Mouse (Mus musculus) liver, embryonic 12.5 days (tissue): ENCODE measurements around the gene Gif. TPM values are rescaled to one million over a fixed set of nuclear protein-coding genes. Genes with fewer than 3 reads are reported as not detected.

Experiments
- ATAC-seq: fragments of 200-750 bp; cut with Nextera tagmentation; 2 replicates; pipeline ENCODE4 v1.8.0; 2017; ENCODE audit warnings: moderate number of reproducible peaks, mild to moderate bottlenecking, moderate library complexity
- H3K27ac ChIP-seq: fragments of 300-500 bp; sonication (generic); 2 replicates; pipeline ENCODE4 v1.5.1; 2016; ENCODE audit warnings: mild to moderate bottlenecking
- H3K27me3 ChIP-seq: fragments of 300-500 bp; sonication (generic); replicated peaks from 2 replicates; pipeline ENCODE4 v1.6.1; 2016; ENCODE audit warnings: mild to moderate bottlenecking, moderate library complexity
- H3K36me3 ChIP-seq: fragments of 300-500 bp; sonication (generic); 2 replicates; pipeline ENCODE4 v1.6.1; 2016; ENCODE audit warnings: mild to moderate bottlenecking, moderate library complexity
- H3K4me1 ChIP-seq: fragments of 300-500 bp; sonication (generic); 2 replicates; pipeline ENCODE4 v1.6.1; 2016
- H3K4me2 ChIP-seq: fragments of 300-500 bp; sonication (generic); 2 replicates; pipeline ENCODE4 v1.6.1; 2016; ENCODE audit warnings: mild to moderate bottlenecking, moderate library complexity
- H3K4me3 ChIP-seq: fragments of 300-500 bp; sonication (generic); 2 replicates; pipeline ENCODE4 v1.5.1; 2016; ENCODE audit warnings: mild to moderate bottlenecking, moderate library complexity
- H3K9ac ChIP-seq: fragments of 300-500 bp; sonication (generic); 2 replicates; pipeline ENCODE4 v1.6.1; 2016; ENCODE audit warnings: mild to moderate bottlenecking, moderate library complexity
- H3K9me3 ChIP-seq: fragments of 300-500 bp; sonication (generic); replicated peaks from 2 replicates; pipeline ENCODE4 v1.6.1; 2016; ENCODE audit warnings: mild to moderate bottlenecking, moderate library complexity
- WGBS: fragments of 180-500 bp; shearing (Covaris S2); methylation state at CpG from one replicate; pipeline ENCODE4 v1.1.7; 2016; ENCODE audit not compliant: insufficient replicate concordance; 5-methylcytosine and 5-hydroxymethylcytosine counted together
- polyA plus RNA-seq: library from polyadenylated mRNA; unstranded; fragments of >200 nt; fragmentation: Nextera tagmentation; extraction: Ambion mirVana; gene quantifications from 2 replicates; pipeline ENCODE4 v1.2.1, GENCODE M21; 2016

Gene Gif
- polyA plus RNA-seq, 1 experiment from 2014 or later = not detected

GRCm38 (mm10) chr19:11768163-11768562 lies 20.8 kb downstream of the Gif start:
- Histone ChIP-seq H3K36me3 (peaks cover 11% of the 10 kb centered on the region), H3K27ac (no peak overlapping the region), H3K27me3 (no peaks in the 10 kb centered on the region), H3K9me3 (no peaks in the 10 kb centered on the region), H3K4me1 (peaks cover 16% of the 10 kb centered on the region), H3K4me2 (no peak overlapping the region), H3K4me3 (no peak overlapping the region), H3K9ac (no peak overlapping the region)
- no peak for ATAC-seq
- 3% methylated on average over 3 of the region's 3 CpGs for WGBS

GRCm38 (mm10) chr19:11769257-11769920 lies 22.0 kb downstream of the Gif start:
- no peak for ATAC-seq

GRCm38 (mm10) chr19:11770205-11770892 lies 23.0 kb downstream of the Gif start, which contains the start of gene Mrpl16:
Gene Mrpl16, plus strand, starts transcription at chr19:11770391.
- peak within 1 kb of the TSS; percentile 69 for H3K4me3 ChIP-seq
- ATAC-seq = peak; percentile 90
- peaks cover 33% of the 10 kb centered on the region for H3K36me3 ChIP-seq
- 3% methylated on average over 30 of the region's 30 CpGs for WGBS
- H3K27ac ChIP-seq = peak within 1 kb of the TSS; percentile 52
- no peaks in the 10 kb centered on the region for H3K27me3 ChIP-seq
- peak within 1 kb of the TSS; percentile 70 for H3K4me2 ChIP-seq
- H3K9me3 ChIP-seq = no peaks in the 10 kb centered on the region
- peaks cover 16% of the 10 kb centered on the region for H3K4me1 ChIP-seq
- peak within 1 kb of the TSS; percentile 72 for H3K9ac ChIP-seq

More at GRCm38 (mm10) chr19:11769257-11769920, 22.0 kb downstream of the Gif start:
- 76% methylated on average over 5 of the region's 5 CpGs for WGBS
- Histone ChIP-seq H3K27ac (no peak overlapping the region), H3K9me3 (no peaks in the 10 kb centered on the region), H3K36me3 (peaks cover 24% of the 10 kb centered on the region), H3K9ac (peak overlapping the region; percentile 72; the same call in 1 of the 2 replicates), H3K4me2 (peak overlapping the region; percentile 70), H3K4me1 (peaks cover 16% of the 10 kb centered on the region), H3K4me3 (peak overlapping the region; percentile 69; the same call in 1 of the 2 replicates), H3K27me3 (no peaks in the 10 kb centered on the region)

- H3K36me3 ChIP-seq = peaks cover 48% of the 10 kb centered on the region
- H3K4me1 ChIP-seq = no peaks in the 10 kb centered on the region
- H3K9me3 ChIP-seq = no peaks in the 10 kb centered on the region
- H3K9ac ChIP-seq = no peak overlapping the region
- no peak overlapping the region for H3K4me3 ChIP-seq
- WGBS = 51% methylated on average over 7 of the region's 7 CpGs
- no peak for ATAC-seq
- no peaks in the 10 kb centered on the region for H3K27me3 ChIP-seq
- H3K27ac ChIP-seq = no peak overlapping the region
- H3K4me2 ChIP-seq = no peak overlapping the region
Measured at GRCm38 (mm10) chr19:11777191-11777865, 30.0 kb downstream of the Gif start.

- Histone ChIP-seq H3K27me3 (no peaks in the 10 kb centered on the region), H3K9me3 (no peaks in the 10 kb centered on the region), H3K4me1 (no peaks in the 10 kb centered on the region), H3K27ac (no peak overlapping the region), H3K36me3 (no peaks in the 10 kb centered on the region), H3K4me2 (no peak overlapping the region), H3K4me3 (no peak overlapping the region), H3K9ac (no peak overlapping the region)
- no peak for ATAC-seq
- 80% methylated on average over 14 of the region's 14 CpGs for WGBS
Measured at GRCm38 (mm10) chr19:11785409-11786154, 38.2 kb downstream of the Gif start.

GRCm38 (mm10) chr19:11787826-11788225 lies 40.5 kb downstream of the Gif start:
- no peak overlapping the region for H3K4me3 ChIP-seq
- WGBS = 74% methylated on average over 6 of the region's 6 CpGs
- H3K4me1 ChIP-seq = no peaks in the 10 kb centered on the region
- H3K36me3 ChIP-seq = no peaks in the 10 kb centered on the region
- no peaks in the 10 kb centered on the region for H3K27me3 ChIP-seq
- H3K4me2 ChIP-seq = no peak overlapping the region
- no peak overlapping the region for H3K27ac ChIP-seq
- no peak for ATAC-seq
- H3K9ac ChIP-seq = no peak overlapping the region
- no peaks in the 10 kb centered on the region for H3K9me3 ChIP-seq

GRCm38 (mm10) chr19:11788876-11789275 lies 41.5 kb downstream of the Gif start:
- Histone ChIP-seq H3K9ac (no peak overlapping the region), H3K9me3 (no peaks in the 10 kb centered on the region), H3K36me3 (no peaks in the 10 kb centered on the region), H3K27me3 (no peaks in the 10 kb centered on the region), H3K4me1 (no peaks in the 10 kb centered on the region), H3K27ac (no peak overlapping the region), H3K4me2 (no peak overlapping the region), H3K4me3 (no peak overlapping the region)
- ATAC-seq = no peak
- WGBS = 73% methylated on average over 6 of the region's 6 CpGs

- H3K4me2 ChIP-seq = no peak overlapping the region
- H3K27ac ChIP-seq = no peak overlapping the region
- WGBS = 45% methylated on average over 5 of the region's 5 CpGs
- no peaks in the 10 kb centered on the region for H3K4me1 ChIP-seq
- no peak for ATAC-seq
- no peaks in the 10 kb centered on the region for H3K27me3 ChIP-seq
- no peaks in the 10 kb centered on the region for H3K9me3 ChIP-seq
- no peak overlapping the region for H3K9ac ChIP-seq
- H3K36me3 ChIP-seq = no peaks in the 10 kb centered on the region
- no peak overlapping the region for H3K4me3 ChIP-seq
Measured at GRCm38 (mm10) chr19:11791825-11792224, 44.5 kb downstream of the Gif start.

- no peaks in the 10 kb centered on the region for H3K36me3 ChIP-seq
- no peaks in the 10 kb centered on the region for H3K27me3 ChIP-seq
- H3K4me2 ChIP-seq = no peak overlapping the region
- H3K9me3 ChIP-seq = no peaks in the 10 kb centered on the region
- H3K9ac ChIP-seq = no peak overlapping the region
- WGBS = 68% methylated on average over 2 of the region's 2 CpGs
- H3K4me1 ChIP-seq = no peaks in the 10 kb centered on the region
- H3K27ac ChIP-seq = no peak overlapping the region
- ATAC-seq = no peak
- no peak overlapping the region for H3K4me3 ChIP-seq
Measured at GRCm38 (mm10) chr19:11793741-11794359, 46.5 kb downstream of the Gif start.

GRCm38 (mm10) chr19:11794447-11794846 lies 47.1 kb downstream of the Gif start:
- Histone ChIP-seq H3K27ac (no peak overlapping the region), H3K9me3 (no peaks in the 10 kb centered on the region), H3K4me2 (no peak overlapping the region), H3K4me1 (no peaks in the 10 kb centered on the region), H3K4me3 (no peak overlapping the region), H3K9ac (no peak overlapping the region), H3K36me3 (no peaks in the 10 kb centered on the region), H3K27me3 (no peaks in the 10 kb centered on the region)
- no peak for ATAC-seq
- WGBS = 63% methylated on average over 6 of the region's 6 CpGs

GRCm38 (mm10) chr19:11800531-11801315 lies 53.4 kb downstream of the Gif start:
- H3K4me2 ChIP-seq = no peak overlapping the region

More at GRCm38 (mm10) chr19:11800531-11801315, 53.4 kb downstream of the Gif start:
- ATAC-seq = no peak
- Histone ChIP-seq H3K36me3 (no peaks in the 10 kb centered on the region), H3K4me3 (no peak overlapping the region), H3K4me1 (no peaks in the 10 kb centered on the region), H3K9me3 (no peaks in the 10 kb centered on the region), H3K9ac (no peak overlapping the region), H3K27ac (no peak overlapping the region), H3K27me3 (no peaks in the 10 kb centered on the region)
- WGBS = 67% methylated on average over 8 of the region's 8 CpGs
